Mouse (Mus musculus): ENCODE data around the gene Pomt2. TPM values are rescaled to one million over a fixed set of nuclear protein-coding genes. Genes with fewer than 3 reads are reported as not detected.

The Pomt2 gene
- polyA plus RNA-seq, 2 experiments = 2.6 to 3.9 TPM

GRCm38 (mm10) chr12:87104796-87105195 is 43.0 kb downstream of the Pomt2 start:
- Histone ChIP-seq H3K27me3 (ENCODE audit: control insufficient read depth, insufficient read depth, low read length) (peaks cover 8% of the 10 kb centered on the region), H3K9ac (replicated peaks) (no peak overlapping the region), H3K36me3 (replicated peaks; ENCODE audit: control insufficient read depth, insufficient read depth, low read depth) (no peaks in the 10 kb centered on the region), H3K4me3 (ENCODE audit: insufficient read depth in 1 of 2, low read depth in 2 of 2, low read length in 2 of 2) (no peak overlapping the region), H3K9me3 (ENCODE audit: control insufficient read depth, low read length) (no peaks in the 10 kb centered on the region), H3K4me1 (replicated peaks; ENCODE audit: control insufficient read depth in 2 of 2, insufficient read depth in 2 of 2, low read length in 1 of 2) (no peaks in the 10 kb centered on the region), H3K27ac (no peak overlapping the region), H3K4me2 (ENCODE audit: low read depth) (no peak overlapping the region)
- ATAC-seq (ENCODE audit: insufficient read depth) = no peak
- TF ChIP-seq EP300 (IDR thresholded peaks at IDR 0.05; ENCODE audit: low read depth) = no peak
- TF ChIP-seq CTCF (IDR thresholded peaks at IDR 0.05; ENCODE audit: low read depth) = no peak
- 45% methylated on average over 4 of the region's 4 CpGs for WGBS (ENCODE audit: insufficient replicate concordance)
- DNase-seq (ENCODE audit: low read depth in 3 of 3, low spot score in 3 of 3) = no peak

GRCm38 (mm10) chr12:87103471-87103870 is 44.3 kb downstream of the Pomt2 start:
- H3K4me3 ChIP-seq (ENCODE audit: insufficient read depth in 1 of 2, low read depth in 2 of 2, low read length in 2 of 2) = no peak overlapping the region
- H3K9me3 ChIP-seq (ENCODE audit: control insufficient read depth, low read length) = no peaks in the 10 kb centered on the region
- DNase-seq (ENCODE audit: low read depth in 3 of 3, low spot score in 3 of 3) (no peak), ATAC-seq (ENCODE audit: insufficient read depth) (no peak)
- no peak for TF ChIP-seq CTCF (IDR thresholded peaks at IDR 0.05; ENCODE audit: low read depth)
- no peak for TF ChIP-seq EP300 (IDR thresholded peaks at IDR 0.05; ENCODE audit: low read depth)
- no peaks in the 10 kb centered on the region for H3K4me1 ChIP-seq (replicated peaks; ENCODE audit: control insufficient read depth in 2 of 2, insufficient read depth in 2 of 2, low read length in 1 of 2)
- H3K27me3 ChIP-seq (ENCODE audit: control insufficient read depth, insufficient read depth, low read length) = peaks cover 8% of the 10 kb centered on the region
- no peak overlapping the region for H3K27ac ChIP-seq
- WGBS (ENCODE audit: insufficient replicate concordance) = 74% methylated on average over 4 of the region's 4 CpGs
- H3K4me2 ChIP-seq (ENCODE audit: low read depth) = no peak overlapping the region
- no peaks in the 10 kb centered on the region for H3K36me3 ChIP-seq (replicated peaks; ENCODE audit: control insufficient read depth, insufficient read depth, low read depth)
- no peak overlapping the region for H3K9ac ChIP-seq (replicated peaks)

- no peaks in the 10 kb centered on the region for H3K9me3 ChIP-seq (ENCODE audit: control insufficient read depth, low read length)
- H3K9ac ChIP-seq (replicated peaks) = no peak within 1 kb of the TSS
- H3K27me3 ChIP-seq (ENCODE audit: control insufficient read depth, insufficient read depth, low read length) = peaks cover 8% of the 10 kb centered on the region
- 11% methylated on average over 32 of the region's 32 CpGs for WGBS (ENCODE audit: insufficient replicate concordance)
- H3K27ac ChIP-seq = no peak within 1 kb of the TSS
- no peak for DNase-seq (ENCODE audit: low read depth in 3 of 3, low spot score in 3 of 3)
- no peaks in the 10 kb centered on the region for H3K4me1 ChIP-seq (replicated peaks; ENCODE audit: control insufficient read depth in 2 of 2, insufficient read depth in 2 of 2, low read length in 1 of 2)
- no peaks in the 10 kb centered on the region for H3K36me3 ChIP-seq (replicated peaks; ENCODE audit: control insufficient read depth, insufficient read depth, low read depth)
- no peak within 1 kb of the TSS for H3K4me3 ChIP-seq (ENCODE audit: insufficient read depth in 1 of 2, low read depth in 2 of 2, low read length in 2 of 2)
- no peak within 1 kb of the TSS for H3K4me2 ChIP-seq (ENCODE audit: low read depth)
- no peak for TF ChIP-seq CTCF (IDR thresholded peaks at IDR 0.05; ENCODE audit: low read depth)
- no peak for TF ChIP-seq EP300 (IDR thresholded peaks at IDR 0.05; ENCODE audit: low read depth)
- no peak for ATAC-seq (ENCODE audit: insufficient read depth)
These were observed 45.6 kb downstream of the Pomt2 start, which contains the start of gene Ngb for GRCm38 (mm10) chr12:87102165-87102631. Ngb (minus strand) TSS chr12:87102539.

- no peak overlapping the region for H3K4me3 ChIP-seq (ENCODE audit: insufficient read depth in 1 of 2, low read depth in 2 of 2, low read length in 2 of 2)
- ATAC-seq (ENCODE audit: insufficient read depth) = no peak
- WGBS (ENCODE audit: insufficient replicate concordance) = 62% methylated on average over 4 of the region's 4 CpGs
- DNase-seq (ENCODE audit: low read depth in 3 of 3, low spot score in 3 of 3) = no peak
- no peaks in the 10 kb centered on the region for H3K36me3 ChIP-seq (replicated peaks; ENCODE audit: control insufficient read depth, insufficient read depth, low read depth)
- peaks cover 8% of the 10 kb centered on the region for H3K27me3 ChIP-seq (ENCODE audit: control insufficient read depth, insufficient read depth, low read length)
- TF ChIP-seq EP300 (IDR thresholded peaks at IDR 0.05; ENCODE audit: low read depth) (no peak), CTCF (IDR thresholded peaks at IDR 0.05; ENCODE audit: low read depth) (no peak)
- H3K27ac ChIP-seq = no peak overlapping the region
- H3K4me1 ChIP-seq (replicated peaks; ENCODE audit: control insufficient read depth in 2 of 2, insufficient read depth in 2 of 2, low read length in 1 of 2) = no peaks in the 10 kb centered on the region
- H3K9me3 ChIP-seq (ENCODE audit: control insufficient read depth, low read length) = no peaks in the 10 kb centered on the region
- no peak overlapping the region for H3K4me2 ChIP-seq (ENCODE audit: low read depth)
- no peak overlapping the region for H3K9ac ChIP-seq (replicated peaks)
These were observed 47.4 kb downstream of the Pomt2 start for GRCm38 (mm10) chr12:87100331-87100730.

GRCm38 (mm10) chr12:87093671-87094070 is 54.1 kb downstream of the Pomt2 start:
- TF ChIP-seq CTCF (IDR thresholded peaks at IDR 0.05; ENCODE audit: low read depth) (no peak), EP300 (IDR thresholded peaks at IDR 0.05; ENCODE audit: low read depth) (no peak)
- Histone ChIP-seq H3K27me3 (ENCODE audit: control insufficient read depth, insufficient read depth, low read length) (no peaks in the 10 kb centered on the region), H3K4me1 (replicated peaks; ENCODE audit: control insufficient read depth in 2 of 2, insufficient read depth in 2 of 2, low read length in 1 of 2) (no peaks in the 10 kb centered on the region), H3K9ac (replicated peaks) (no peak overlapping the region), H3K27ac (no peak overlapping the region), H3K4me3 (ENCODE audit: insufficient read depth in 1 of 2, low read depth in 2 of 2, low read length in 2 of 2) (no peak overlapping the region), H3K4me2 (ENCODE audit: low read depth) (no peak overlapping the region), H3K36me3 (replicated peaks; ENCODE audit: control insufficient read depth, insufficient read depth, low read depth) (no peaks in the 10 kb centered on the region), H3K9me3 (ENCODE audit: control insufficient read depth, low read length) (no peaks in the 10 kb centered on the region)
- DNase-seq (ENCODE audit: low read depth in 3 of 3, low spot score in 3 of 3) (no peak), ATAC-seq (ENCODE audit: insufficient read depth) (no peak)
- WGBS (ENCODE audit: insufficient replicate concordance) = 43% methylated on average over 6 of the region's 6 CpGs

Measured in liver, embryonic 14.5 days (tissue).